Mouse (Mus musculus) cortical plate, adult 2 months (tissue): ENCODE results near the gene Nudt9. TPM values are rescaled to one million over a fixed set of nuclear protein-coding genes. Genes with fewer than 3 reads are reported as not detected.

Experiments
- H3K27ac ChIP-seq: fragments of 200-500 bp; 2 replicates; pipeline ENCODE4 v1.5.1; 2012; ENCODE audit warnings: low read length, control low read depth, inconsistent platforms; ENCODE audit not compliant: insufficient read depth
- H3K4me1 ChIP-seq: fragments of 200-500 bp; 2 replicates; pipeline ENCODE4 v1.6.1; 2011; ENCODE audit warnings: low read length; ENCODE audit not compliant: control insufficient read depth, insufficient read depth
- H3K4me3 ChIP-seq: fragments of 200-500 bp; 2 replicates; pipeline ENCODE4 v1.5.1; 2011; ENCODE audit warnings: mild to moderate bottlenecking, low read length, control low read depth; ENCODE audit not compliant: insufficient read depth
- CTCF ChIP-seq: fragments of 200-500 bp; IDR thresholded peaks from 2 replicates; pipeline ENCODE4 v1.5.1; 2011; ENCODE audit warnings: mild to moderate bottlenecking, control low read depth, low read length; ENCODE audit not compliant: insufficient read depth; ENCODE audit errors: extremely low read depth
- POLR2A ChIP-seq: fragments of 200-500 bp; IDR thresholded peaks from 2 replicates; pipeline ENCODE4 v1.6.1; 2011; ENCODE audit warnings: mild to moderate bottlenecking, low read length, control low read depth; ENCODE audit not compliant: insufficient read depth; ENCODE audit errors: extremely low read depth
- polyA plus RNA-seq: library from polyadenylated mRNA; depleted of rRNA; stranded (reverse); fragments of >200 nt; gene quantifications from 2 replicates; pipeline ENCODE4 v1.2.3, GENCODE M21; 2012

The Nudt9 gene
- polyA plus RNA-seq, 1 experiment: 75.7 TPM

DNA sequence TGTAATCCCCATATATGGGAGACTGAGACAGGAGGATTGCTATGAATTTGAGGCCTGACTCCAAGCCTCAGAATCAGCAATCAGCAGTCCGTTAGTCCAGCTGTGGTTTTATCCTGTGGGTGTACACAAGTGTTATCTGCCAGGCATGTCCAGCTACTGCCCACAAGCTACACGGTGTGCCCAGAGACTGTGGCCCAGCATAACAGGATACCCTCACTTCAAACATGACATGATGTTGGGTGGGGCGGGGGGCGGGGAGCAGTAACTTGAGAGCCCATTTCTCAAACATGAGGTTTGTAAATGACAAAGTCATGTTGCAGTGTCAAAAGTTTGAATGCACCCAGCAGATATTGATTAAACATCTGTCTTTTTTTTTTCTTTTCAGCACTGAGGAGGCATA is 9.7 kb downstream of the Nudt9 start:
- H3K27ac ChIP-seq: no peak overlapping the region
- TF ChIP-seq CTCF (no peak), POLR2A (no peak)
- H3K4me3 ChIP-seq: no peak overlapping the region
- H3K4me1 ChIP-seq: peaks cover 2% of the 10 kb centered on the region; the same call in 1 of the 2 replicates

DNA sequence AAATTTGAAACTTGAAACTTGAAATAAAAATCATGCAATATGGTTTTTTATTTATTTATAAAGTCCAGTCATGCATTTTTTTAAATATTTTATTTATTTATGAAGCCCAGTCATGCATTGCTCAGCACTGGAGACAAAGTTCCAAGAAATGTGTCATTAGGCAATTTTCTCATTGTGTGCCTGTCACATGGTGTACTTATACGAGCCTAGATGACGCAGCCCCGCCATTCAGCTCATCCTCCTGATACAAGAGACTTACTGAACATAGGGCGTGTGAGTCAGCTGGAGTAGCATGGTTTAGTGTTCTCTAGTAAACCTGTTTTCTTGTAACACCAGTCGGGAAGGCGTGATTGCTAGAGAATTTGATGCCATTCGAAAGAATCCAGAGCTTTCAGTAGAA is 10.2 kb downstream of the Nudt9 start:
- no peak overlapping the region for H3K27ac ChIP-seq

GRCm38 (mm10) chr5:104058021-104058420 is 11.9 kb downstream of the Nudt9 start:
- TF ChIP-seq CTCF (peak; percentile 42), POLR2A (no peak)
- no peak overlapping the region for H3K27ac ChIP-seq
- no peak overlapping the region for H3K4me3 ChIP-seq

More for the DNA sequence above, 10.2 kb downstream of the Nudt9 start:
- TF ChIP-seq POLR2A (no peak), CTCF (no peak)
- Histone ChIP-seq H3K4me3 (no peak overlapping the region), H3K4me1 (peaks cover 2% of the 10 kb centered on the region)

DNA sequence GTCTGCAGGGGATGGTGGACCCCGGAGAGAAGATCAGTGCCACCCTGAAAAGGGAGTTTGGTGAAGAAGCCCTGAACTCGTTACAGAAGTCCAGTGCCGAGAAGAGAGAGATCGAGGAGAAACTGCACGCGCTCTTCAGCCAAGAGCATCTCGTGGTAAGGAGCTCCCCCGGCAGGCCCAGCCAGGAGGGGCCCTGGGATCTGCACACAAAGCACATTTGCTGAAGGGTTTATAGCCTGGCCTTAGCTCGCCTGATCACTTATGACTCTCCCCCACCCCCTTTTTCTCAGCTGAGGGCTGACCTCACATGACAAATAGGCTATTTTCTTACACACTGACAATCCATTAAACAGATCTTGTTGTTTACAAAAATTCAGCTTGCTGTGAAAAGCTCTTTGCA is 13.5 kb downstream of the Nudt9 start:
- no peak overlapping the region for H3K4me3 ChIP-seq
- peak overlapping the region; percentile 81 for H3K27ac ChIP-seq
- H3K4me1 ChIP-seq: peaks cover 2% of the 10 kb centered on the region
- TF ChIP-seq POLR2A: no peak
- no peak for TF ChIP-seq CTCF

More at GRCm38 (mm10) chr5:104058021-104058420, 11.9 kb downstream of the Nudt9 start:
- H3K4me1 ChIP-seq: peaks cover 2% of the 10 kb centered on the region

- no peak for TF ChIP-seq CTCF
- TF ChIP-seq POLR2A: 0 out of 2 replicates have a peak, but pooled peaks have one; percentile 25
- Histone ChIP-seq H3K4me3 (no peak overlapping the region), H3K27ac (no peak overlapping the region), H3K4me1 (peaks cover 2% of the 10 kb centered on the region)
Observed at GRCm38 (mm10) chr5:104060429-104060828, 14.3 kb downstream of the Nudt9 start.

- Histone ChIP-seq H3K4me1 (peaks cover 2% of the 10 kb centered on the region), H3K27ac (peak overlapping the region; percentile 50; the same call in 1 of the 2 replicates), H3K4me3 (no peak overlapping the region)
- TF ChIP-seq POLR2A (no peak), CTCF (no peak)
Observed at GRCm38 (mm10) chr5:104061936-104062772, 16.0 kb downstream of the Nudt9 start.

DNA sequence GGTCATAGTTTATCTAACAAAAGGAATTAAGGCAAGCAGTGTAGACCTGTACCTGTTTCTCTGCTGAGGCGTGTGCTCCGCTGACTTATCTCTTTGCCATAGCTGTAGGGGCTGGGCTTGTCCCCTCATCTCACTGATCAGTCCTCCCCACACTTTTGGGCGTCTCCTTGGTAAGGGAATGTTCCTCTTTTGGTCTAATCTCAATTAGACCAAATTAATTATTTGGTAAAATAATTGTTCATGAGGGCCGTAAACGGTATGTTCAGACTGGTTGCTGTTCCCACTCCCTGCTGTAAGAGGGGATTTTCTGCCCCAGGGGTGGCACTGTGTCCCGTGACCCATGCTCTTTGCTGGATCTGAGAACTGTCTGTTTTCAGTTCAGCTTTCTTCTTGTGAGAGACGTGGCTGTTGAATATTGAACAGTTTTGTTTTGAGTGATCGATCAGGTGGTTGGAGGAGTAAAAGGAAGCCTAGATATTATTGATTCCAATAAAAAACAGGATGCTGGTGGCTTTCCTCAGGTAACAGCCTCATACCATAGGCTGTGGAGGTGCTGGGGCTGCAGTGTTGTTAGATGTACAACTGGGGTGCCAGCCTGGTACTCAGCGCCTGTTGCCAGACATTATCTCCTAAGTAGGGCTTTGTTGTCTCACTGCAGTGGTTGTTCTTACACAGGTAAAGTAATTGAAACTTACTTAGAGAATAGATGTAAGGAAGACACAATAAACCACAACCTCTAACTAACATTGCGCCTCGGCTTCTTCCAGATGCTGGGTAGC is 16.9 kb downstream of the Nudt9 start:
- Histone ChIP-seq H3K4me1 (peaks cover 2% of the 10 kb centered on the region), H3K4me3 (no peak overlapping the region), H3K27ac (no peak overlapping the region)
- no peak for TF ChIP-seq POLR2A
- TF ChIP-seq CTCF: no peak

DNA sequence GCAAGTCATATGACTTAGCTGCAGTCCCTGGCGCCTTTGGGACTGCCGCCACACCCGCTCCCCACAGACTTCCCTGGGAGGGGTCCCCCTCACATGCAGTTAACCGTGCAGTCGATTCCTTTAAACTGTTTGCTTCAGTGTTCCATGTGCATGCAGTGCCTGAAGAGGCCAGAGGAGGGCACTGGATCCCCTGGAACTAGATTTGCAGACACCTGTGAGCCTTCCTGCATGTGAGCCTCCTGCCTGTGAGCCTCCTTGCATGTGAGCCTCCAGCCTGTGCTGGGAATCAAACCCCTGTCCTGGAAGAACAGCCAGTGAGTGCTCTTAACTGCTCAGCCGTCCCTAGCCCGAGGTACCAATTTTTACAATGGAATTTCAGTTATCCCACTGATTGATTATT is 22.6 kb downstream of the Nudt9 start:
- TF ChIP-seq POLR2A: no peak
- peak; percentile 77 for TF ChIP-seq CTCF
- Histone ChIP-seq H3K4me3 (no peak overlapping the region), H3K27ac (no peak overlapping the region), H3K4me1 (peaks cover 2% of the 10 kb centered on the region; the same call in 1 of the 2 replicates)

DNA sequence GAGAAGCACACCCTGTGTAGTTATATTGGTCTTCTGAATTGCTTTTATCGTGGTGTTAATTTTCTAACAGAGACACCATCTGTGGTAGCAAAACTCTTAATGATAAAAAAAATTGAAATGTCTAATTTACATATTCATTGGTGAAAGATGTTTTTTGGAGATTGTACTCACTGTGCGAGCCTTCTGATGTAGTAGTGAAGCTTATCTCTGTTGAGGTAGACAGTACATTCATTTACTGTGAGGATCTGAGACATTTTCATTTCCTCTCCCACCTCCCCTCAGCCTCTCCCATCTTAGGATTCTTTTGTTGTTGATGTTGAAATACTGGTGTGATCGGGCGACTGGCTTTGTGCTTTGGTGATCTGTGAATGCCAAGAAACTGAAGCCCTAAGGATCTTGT is 24.9 kb downstream of the Nudt9 start:
- Histone ChIP-seq H3K27ac (no peak overlapping the region), H3K4me1 (peaks cover 2% of the 10 kb centered on the region; the same call in 1 of the 2 replicates), H3K4me3 (no peak overlapping the region)
- TF ChIP-seq CTCF: no peak
